Mouse (Mus musculus) lung, embryonic 14.5 days (tissue): ENCODE measurements around the gene Cd44. TPM values are rescaled to one million over a fixed set of nuclear protein-coding genes. Genes with fewer than 3 reads are reported as not detected.

Experiments
- ATAC-seq: fragments of 200-750 bp; cut with Nextera tagmentation; 2 replicates; pipeline ENCODE4 v1.8.0; 2017; ENCODE audit warnings: mild to moderate bottlenecking, moderate TSS enrichment, moderate library complexity; ENCODE audit not compliant: insufficient read depth
- DNase-seq: peaks from one replicate; pipeline ENCODE4 v3.0.0-alpha.2; 2015
- H3K27ac ChIP-seq: fragments of 300-500 bp; sonication (generic); 2 replicates; pipeline ENCODE4 v1.5.1; 2014; ENCODE audit warnings: low read depth, mild to moderate bottlenecking, moderate library complexity
- H3K27me3 ChIP-seq: fragments of 300-500 bp; sonication (generic); 2 replicates; pipeline ENCODE4 v1.6.1; 2014; ENCODE audit warnings: low read length, control low read depth; ENCODE audit not compliant: insufficient read depth
- H3K36me3 ChIP-seq: fragments of 300-500 bp; sonication (generic); 2 replicates; pipeline ENCODE4 v1.6.1; 2014; ENCODE audit warnings: control low read depth; ENCODE audit not compliant: insufficient read depth
- H3K4me1 ChIP-seq: fragments of 300-500 bp; sonication (generic); 2 replicates; pipeline ENCODE4 v1.6.1; 2014; ENCODE audit warnings: antibody characterized with exemption, control low read depth; ENCODE audit not compliant: insufficient read depth
- H3K4me2 ChIP-seq: fragments of 300-500 bp; sonication (generic); 2 replicates; pipeline ENCODE4 v1.6.1; 2014; ENCODE audit warnings: mild to moderate bottlenecking
- H3K4me3 ChIP-seq: fragments of 300-500 bp; sonication (generic); 2 replicates; pipeline ENCODE4 v1.5.1; 2014; ENCODE audit warnings: low read depth, low read length
- H3K9ac ChIP-seq: fragments of 300-500 bp; sonication (generic); 2 replicates; pipeline ENCODE4 v1.6.1; 2014
- H3K9me3 ChIP-seq: fragments of 300-500 bp; sonication (generic); 2 replicates; pipeline ENCODE4 v1.6.1; 2016; ENCODE audit warnings: low read depth, low read length, control low read depth
- CTCF ChIP-seq: IDR thresholded peaks from 2 replicates; pipeline ENCODE4 v1.5.1; 2016; ENCODE audit warnings: antibody characterized with exemption, low read depth
- WGBS: fragments of 180-500 bp; shearing (Covaris S2); extraction: QIAGEN DNeasy Blood & Tissue Kit; methylation state at CpG from one replicate; pipeline ENCODE4 v1.1.7; 2014; 5-methylcytosine and 5-hydroxymethylcytosine counted together
- polyA plus RNA-seq: library from polyadenylated mRNA; unstranded; fragments of >200 nt; fragmentation: Nextera tagmentation; extraction: Ambion mirVana; gene quantifications from 2 replicates; pipeline ENCODE4 v1.2.1, GENCODE M21; 2014

The Cd44 gene
- polyA plus RNA-seq, 1 experiment from 2014 or later: 31.8 TPM

- ATAC-seq: no peak
- Histone ChIP-seq H3K4me1 (no peaks in the 10 kb centered on the region), H3K27me3 (no peaks in the 10 kb centered on the region), H3K9ac (no peak overlapping the region), H3K27ac (no peak overlapping the region), H3K9me3 (no peaks in the 10 kb centered on the region), H3K36me3 (peaks cover 5% of the 10 kb centered on the region; the same call in 1 of the 2 replicates), H3K4me3 (no peak overlapping the region), H3K4me2 (no peak overlapping the region)
- WGBS: 88% methylated on average over 9 of the region's 9 CpGs
- no peak for DNase-seq
- TF ChIP-seq CTCF: no peak
Measured at GRCm38 (mm10) chr2:102825961-102826633, 75.4 kb downstream of the Cd44 start.

- DNase-seq (no peak), ATAC-seq (no peak)
- H3K4me2 ChIP-seq: no peak overlapping the region
- H3K4me3 ChIP-seq: no peak overlapping the region
- H3K27me3 ChIP-seq: no peaks in the 10 kb centered on the region
- no peak overlapping the region for H3K9ac ChIP-seq
- peaks cover 5% of the 10 kb centered on the region; the same call in 1 of the 2 replicates for H3K36me3 ChIP-seq
- WGBS: 92% methylated on average over 6 of the region's 6 CpGs
- TF ChIP-seq CTCF: no peak
- no peaks in the 10 kb centered on the region for H3K4me1 ChIP-seq
- no peak overlapping the region for H3K27ac ChIP-seq
- no peaks in the 10 kb centered on the region for H3K9me3 ChIP-seq
Measured at GRCm38 (mm10) chr2:102822036-102822435, 79.4 kb downstream of the Cd44 start.

- ATAC-seq (no peak; the same call in 1 of the 2 replicates), DNase-seq (no peak)
- no peaks in the 10 kb centered on the region for H3K9me3 ChIP-seq
- peaks cover 5% of the 10 kb centered on the region; the same call in 1 of the 2 replicates for H3K36me3 ChIP-seq
- H3K27me3 ChIP-seq: no peaks in the 10 kb centered on the region
- no peak for TF ChIP-seq CTCF
- no peak overlapping the region for H3K4me2 ChIP-seq
- H3K27ac ChIP-seq: no peak overlapping the region
- H3K4me1 ChIP-seq: no peaks in the 10 kb centered on the region
- WGBS: 79% methylated on average over 8 of the region's 8 CpGs
- H3K9ac ChIP-seq: no peak overlapping the region
- no peak overlapping the region for H3K4me3 ChIP-seq
Measured at GRCm38 (mm10) chr2:102820790-102821189, 80.7 kb downstream of the Cd44 start.

- Histone ChIP-seq H3K27ac (no peak overlapping the region), H3K9me3 (no peaks in the 10 kb centered on the region), H3K4me2 (no peak overlapping the region), H3K4me1 (no peaks in the 10 kb centered on the region), H3K27me3 (no peaks in the 10 kb centered on the region), H3K9ac (no peak overlapping the region), H3K4me3 (no peak overlapping the region), H3K36me3 (peaks cover 5% of the 10 kb centered on the region; the same call in 1 of the 2 replicates)
- no peak for DNase-seq
- peak; percentile 80 for ATAC-seq
- WGBS: 69% methylated on average over 5 of the region's 5 CpGs
- TF ChIP-seq CTCF: no peak
Measured at GRCm38 (mm10) chr2:102820225-102820711, 81.2 kb downstream of the Cd44 start.

- WGBS: 31% methylated on average over 6 of the region's 6 CpGs
- Histone ChIP-seq H3K4me2 (no peak overlapping the region), H3K4me1 (no peaks in the 10 kb centered on the region), H3K9me3 (no peaks in the 10 kb centered on the region), H3K4me3 (no peak overlapping the region), H3K36me3 (peaks cover 7% of the 10 kb centered on the region; the same call in 1 of the 2 replicates), H3K9ac (no peak overlapping the region), H3K27ac (0 out of 2 replicates have a peak overlapping the region, but pooled peaks have one; percentile 42), H3K27me3 (no peaks in the 10 kb centered on the region)
- peak; percentile 59 for DNase-seq
- peak; percentile 74; the same call in 1 of the 2 replicates for ATAC-seq
- no peak for TF ChIP-seq CTCF
Measured at GRCm38 (mm10) chr2:102815289-102815809, 86.1 kb downstream of the Cd44 start.

- WGBS: 52% methylated on average over 4 of the region's 4 CpGs
- H3K4me1 ChIP-seq: no peaks in the 10 kb centered on the region
- ATAC-seq: no peak
- DNase-seq: no peak
- H3K9ac ChIP-seq: no peak overlapping the region
- no peak overlapping the region for H3K27ac ChIP-seq
- no peaks in the 10 kb centered on the region for H3K27me3 ChIP-seq
- no peaks in the 10 kb centered on the region for H3K9me3 ChIP-seq
- H3K36me3 ChIP-seq: peaks cover 7% of the 10 kb centered on the region; the same call in 1 of the 2 replicates
- no peak for TF ChIP-seq CTCF
- H3K4me2 ChIP-seq: no peak overlapping the region
- no peak overlapping the region for H3K4me3 ChIP-seq
Measured at GRCm38 (mm10) chr2:102812756-102813155, 88.7 kb downstream of the Cd44 start.

DNA sequence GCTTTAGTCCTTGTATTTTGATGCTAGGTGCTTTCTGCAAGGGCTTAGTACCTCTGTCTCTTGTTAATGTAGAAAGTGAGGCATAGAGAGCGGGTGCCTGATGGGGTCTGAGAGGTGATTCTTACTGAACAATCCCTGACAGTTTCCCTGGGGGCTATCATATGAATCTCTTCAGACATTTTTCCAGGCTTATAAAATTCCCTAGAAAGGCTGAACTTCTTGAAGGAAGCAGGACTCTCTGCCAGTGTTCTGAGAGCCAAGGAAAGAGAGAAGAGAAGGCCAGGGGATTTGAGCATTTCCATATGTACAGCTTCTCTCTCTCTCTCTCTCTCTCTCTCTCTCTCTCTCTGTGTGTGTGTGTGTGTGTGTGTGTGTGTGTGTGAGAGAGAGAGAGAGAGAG is 92.0 kb downstream of the Cd44 start:
- H3K27ac ChIP-seq: no peak overlapping the region
- no peak overlapping the region for H3K4me3 ChIP-seq
- DNase-seq (peak; percentile 13), ATAC-seq (no peak)
- no peak for TF ChIP-seq CTCF
- H3K9ac ChIP-seq: no peak overlapping the region
- no peaks in the 10 kb centered on the region for H3K4me1 ChIP-seq
- no peak overlapping the region for H3K4me2 ChIP-seq
- WGBS: 78% methylated on average over 1 of the region's 1 CpGs
- no peaks in the 10 kb centered on the region for H3K27me3 ChIP-seq
- H3K36me3 ChIP-seq: peaks cover 7% of the 10 kb centered on the region; the same call in 1 of the 2 replicates
- H3K9me3 ChIP-seq: no peaks in the 10 kb centered on the region
